7 mouse cellular contexts compared by ENCODE assay signal in genomic region chr1:180987759-180988158, GRCm38 (mm10). TPM values are rescaled to one million over a fixed set of nuclear protein-coding genes. Genes with fewer than 3 reads are reported as not detected.
DNase-seq lines count a peak whose midpoint lies in the region; ATAC-seq lines count a peak whose summit lies in the region.

No protein-coding gene starts in this region.

- WGBS in hindbrain, embryonic 15.5 days = under 1% methylated on average over 9 of the region's 9 CpGs
- 3% methylated on average over 9 of the region's 9 CpGs for WGBS in midbrain, embryonic 13.5 days

- DNase-seq in R1 (ENCODE audit: low read depth, low spot score) = peak; percentile 76
- peak; percentile 84 for DNase-seq in left cerebral cortex, postnatal 4 days
- peak; percentile 70 to 86 for DNase-seq in spleen, postnatal 10 days (ENCODE audit: low spot score in 2 of 2)

- no peak overlapping the region for H3K4me3 ChIP-seq in hindbrain, embryonic 15.5 days
- H3K4me3 ChIP-seq in midbrain, embryonic 13.5 days (replicated peaks) = no peak overlapping the region

- H3K4me1 ChIP-seq in hindbrain, embryonic 15.5 days (replicated peaks) = no peaks in the 10 kb centered on the region
- no peaks in the 10 kb centered on the region for H3K4me1 ChIP-seq in midbrain, embryonic 13.5 days (replicated peaks)

- H3K4me2 ChIP-seq in hindbrain, embryonic 15.5 days = peak overlapping the region; percentile 29; the same call in 1 of the 2 replicates
- H3K4me2 ChIP-seq in midbrain, embryonic 13.5 days (replicated peaks) = no peak overlapping the region

- no peaks in the 10 kb centered on the region for H3K9me3 ChIP-seq in hindbrain, embryonic 15.5 days
- H3K9me3 ChIP-seq in midbrain, embryonic 13.5 days = no peaks in the 10 kb centered on the region

- no peaks in the 10 kb centered on the region for H3K27me3 ChIP-seq in hindbrain, embryonic 15.5 days
- no peaks in the 10 kb centered on the region; the same call in 1 of the 2 replicates for H3K27me3 ChIP-seq in midbrain, embryonic 13.5 days

- peak; percentile 59 for ATAC-seq in cerebellum, adult (ENCODE audit: insufficient number of reproducible peaks, low FRiP score, low TSS enrichment)
- peak; percentile 95 for ATAC-seq in frontal cortex, adult (ENCODE audit: low TSS enrichment)
- ATAC-seq in hindbrain, embryonic 15.5 days (ENCODE audit: low FRiP score, low read depth) = peak; percentile 45; the same call in 1 of the 2 replicates
- peak; percentile 58; the same call in 1 of the 2 replicates for ATAC-seq in midbrain, embryonic 13.5 days

- intact Hi-C loops in left cerebral cortex, postnatal 4 days (cut with DNase I) = loop anchor here (5.0 kb wide), 1 partner anchor 85 kb away; the partner anchor contains the start of gene Pycr2

- H3K27ac ChIP-seq in hindbrain, embryonic 15.5 days (replicated peaks) = no peak overlapping the region
- H3K27ac ChIP-seq in midbrain, embryonic 13.5 days = no peak overlapping the region

- no peak overlapping the region for H3K9ac ChIP-seq in hindbrain, embryonic 15.5 days
- no peak overlapping the region for H3K9ac ChIP-seq in midbrain, embryonic 13.5 days (replicated peaks)

- H3K36me3 ChIP-seq in hindbrain, embryonic 15.5 days = no peaks in the 10 kb centered on the region
- H3K36me3 ChIP-seq in midbrain, embryonic 13.5 days = no peaks in the 10 kb centered on the region

RNA-seq across cellular contexts. Expression of gene Ephx1, which starts 32.9 kb away (rescaled TPM):
- 8.3 and 9.3 TPM in 2 replicates for polyA plus RNA-seq in hindbrain, embryonic 15.5 days (2015; fragmentation: Nextera tagmentation; extraction: Ambion mirVana)
- total RNA-seq in left cerebral cortex, postnatal 4 days (2021) = 1 to 10 TPM; 9.0 to 9.9 TPM
- polyA plus RNA-seq in midbrain, embryonic 13.5 days (2015; fragmentation: Nextera tagmentation; extraction: Ambion mirVana) = 2.0 and 2.6 TPM in 2 replicates

RNA-seq across cellular contexts. Expression of gene Tmem63a, which starts 45.6 kb away (rescaled TPM):
- 1.8 and 2.4 TPM in 2 replicates for polyA plus RNA-seq in hindbrain, embryonic 15.5 days (2015; fragmentation: Nextera tagmentation; extraction: Ambion mirVana)
- 1 to 10 TPM; 1.8 to 3.3 TPM for total RNA-seq in left cerebral cortex, postnatal 4 days (2021)
- 0.93 and 1.8 TPM in 2 replicates for polyA plus RNA-seq in midbrain, embryonic 13.5 days (2015; fragmentation: Nextera tagmentation; extraction: Ambion mirVana)

RNA-seq across cellular contexts. Expression of gene Lefty1, which starts 52.9 kb away (rescaled TPM):
- polyA plus RNA-seq in hindbrain, embryonic 15.5 days (2015; fragmentation: Nextera tagmentation; extraction: Ambion mirVana) = 0.16 and 0.20 TPM in 2 replicates
- total RNA-seq in left cerebral cortex, postnatal 4 days (2021) = 1 to 10 TPM; 2.9 to 3.4 TPM
- 0.31 TPM in 1 of 2 replicates, not detected in the other for polyA plus RNA-seq in midbrain, embryonic 13.5 days (2015; fragmentation: Nextera tagmentation; extraction: Ambion mirVana)

Comparison
In these comparisons a context has a peak if more than half of its experiments do, and no peak if none do; other contexts are left out.
1. ATAC-seq: peak in every context shown above with its lines; median percentile 95 in frontal cortex, adult; 59 in cerebellum, adult; 58 in midbrain, embryonic 13.5 days; 45 in hindbrain, embryonic 15.5 days.